Mouse (Mus musculus): ENCODE measurements around the gene Nrf1.

DNA sequence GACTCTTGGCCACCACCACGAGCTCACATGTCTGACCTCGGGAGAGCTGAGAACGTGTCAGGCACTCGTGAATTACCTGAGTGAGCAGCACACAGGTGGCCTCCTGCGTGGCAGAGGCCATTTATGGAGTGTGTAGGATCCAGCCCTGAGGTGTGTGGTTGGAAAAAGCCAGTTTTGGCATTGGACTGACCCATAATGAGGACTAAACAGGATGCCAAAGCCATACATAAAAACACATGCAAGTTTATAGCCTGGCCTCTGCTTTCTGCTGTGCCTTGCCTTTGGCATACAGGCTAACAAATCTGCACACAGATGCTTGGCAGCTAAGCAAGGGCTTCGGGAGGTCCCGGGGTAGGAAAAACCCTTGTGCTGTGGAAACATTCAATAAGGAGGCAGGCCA is 38.6 kb upstream of the Nrf1 start:
- TF ChIP-seq CTCF (IDR thresholded peaks at IDR 0.05; ENCODE audit: control insufficient read depth, insufficient read depth, insufficient replicate concordance, low read depth, low read length) = no peak
- no peak for TF ChIP-seq POLR2A (IDR thresholded peaks at IDR 0.05; ENCODE audit: control insufficient read depth, low read depth, low read length)

All from testis, adult 2 months (tissue).